Mouse (Mus musculus) erythroblast, embryonic 14.5 days (primary cell): ENCODE results near the gene Atp6v1e2.

Experiments
- GATA1 ChIP-seq: IDR thresholded peaks from 2 replicates; pipeline ENCODE4 v1.6.1; 2012; ENCODE audit warnings: low read length, inconsistent platforms, mixed read lengths
- TAL1 ChIP-seq: IDR thresholded peaks from 3 replicates; pipeline ENCODE4 v1.6.1; 2012; ENCODE audit warnings: low read length, inconsistent platforms, mixed read lengths

- TF ChIP-seq GATA1, result no peak
- no peak for TF ChIP-seq TAL1
These were observed 20.1 kb upstream of the Atp6v1e2 start for GRCm38 (mm10) chr17:86967536-86968525.
